Mouse (Mus musculus) spleen, adult 2 months (tissue): ENCODE measurements around the gene Capn15.

Source experiments
- CTCF ChIP-seq: fragments of 200-500 bp; IDR thresholded peaks from 2 replicates; pipeline ENCODE4 v1.5.1; 2011; ENCODE audit warnings: mild to moderate bottlenecking, inconsistent platforms; ENCODE audit not compliant: insufficient read depth, insufficient read length, insufficient replicate concordance; ENCODE audit errors: extremely low read depth
- POLR2A ChIP-seq: fragments of 200-500 bp; IDR thresholded peaks from 2 replicates; pipeline ENCODE4 v1.6.1; 2011; ENCODE audit warnings: low read depth, low read length, inconsistent platforms

DNA sequence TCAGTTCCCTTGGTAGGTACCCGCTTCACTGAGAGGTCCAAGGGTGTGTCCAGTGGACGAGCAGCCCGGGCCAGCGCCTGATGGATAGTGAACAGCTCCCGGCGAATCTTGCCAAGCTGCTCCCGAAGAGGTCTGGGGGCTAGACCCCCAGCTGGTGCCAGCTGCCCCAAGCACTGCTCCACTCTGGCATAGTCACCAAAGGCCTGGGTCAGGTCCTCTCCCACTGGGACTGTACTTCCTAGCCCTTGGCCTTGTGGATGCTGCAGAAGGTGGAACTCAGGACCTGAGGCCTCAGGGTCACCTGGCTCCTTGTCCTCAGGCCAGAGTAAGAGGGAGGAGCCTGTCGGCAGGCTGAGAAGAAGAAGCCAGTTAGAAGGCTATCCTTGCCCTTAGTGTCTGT, 38.7 kb downstream of the Capn15 start:
- TF ChIP-seq CTCF (no peak), POLR2A (no peak)
